Comparison of ENCODE assay signal across 8 mouse cellular contexts in genomic region chr16:19002610-19003389, GRCm38 (mm10).
DNase-seq lines count a peak whose midpoint lies in the region; ATAC-seq and TF ChIP-seq lines count a peak whose summit lies in the region.
"Not testable (repeated sequence)": the region's sequence is repeated elsewhere in the genome, so short reads cannot be mapped to it uniquely, and the experiment has no call there.

No protein-coding gene starts in this region.

- peaks cover 10% of the 10 kb centered on the region for H3K27me3 ChIP-seq in Patski
- H3K27me3 ChIP-seq in heart, postnatal 0 days (ENCODE audit: control insufficient read depth, insufficient read depth, low read length); kidney, postnatal 0 days (ENCODE audit: insufficient read depth, low read length); lung, embryonic 14.5 days (ENCODE audit: insufficient read depth, low read length); midbrain, postnatal 0 days (ENCODE audit: insufficient read depth, low read length): not testable (repeated sequence)

- in situ Hi-C loops in Patski (cut with MboI; ENCODE audit: low pct_unique_long_range_greater_than_20kb) = loop anchor here (10.0 kb wide), 1 partner anchor 392 kb away; no protein-coding TSS in a partner anchor

- TF ChIP-seq CTCF in Patski (IDR thresholded peaks at IDR 0.05) = peak; percentile 60
- peak; percentile 37 for TF ChIP-seq CTCF in heart, postnatal 0 days (IDR thresholded peaks at IDR 0.05; ENCODE audit: low read depth)
- TF ChIP-seq CTCF in kidney, postnatal 0 days (IDR thresholded peaks at IDR 0.05; ENCODE audit: low read depth) = peak; percentile 72
- TF ChIP-seq CTCF in lung, embryonic 14.5 days (IDR thresholded peaks at IDR 0.05; ENCODE audit: low read depth) = peak; percentile 51
- TF ChIP-seq CTCF in midbrain, postnatal 0 days (IDR thresholded peaks at IDR 0.05) = peak; percentile 51

- CTCF ChIA-PET in Patski (lab: Charles Lee) = interaction anchor here (0.7 kb wide), 1 partner anchor 82 kb away, joined by 3 read pairs; no protein-coding TSS in a partner anchor

- H3K9ac ChIP-seq in heart, postnatal 0 days (replicated peaks; ENCODE audit: low read depth, low read length); kidney, postnatal 0 days (ENCODE audit: low read depth, low read length); lung, embryonic 14.5 days; midbrain, postnatal 0 days (replicated peaks; ENCODE audit: low read length, poor library complexity, severe bottlenecking): not testable (repeated sequence)

- not testable (repeated sequence) for H3K9me3 ChIP-seq in heart, postnatal 0 days (replicated peaks; ENCODE audit: control insufficient read depth, low read length); kidney, postnatal 0 days (replicated peaks; ENCODE audit: low read length); lung, embryonic 14.5 days (ENCODE audit: low read depth, low read length); midbrain, postnatal 0 days (ENCODE audit: low read length)

- H3K4me3 ChIP-seq in heart, postnatal 0 days (ENCODE audit: low read depth, low read length); kidney, postnatal 0 days (replicated peaks; ENCODE audit: low read depth, low read length); lung, embryonic 14.5 days (ENCODE audit: low read depth, low read length); midbrain, postnatal 0 days (ENCODE audit: low read depth, low read length): not testable (repeated sequence)

- TF ChIP-seq EP300 in heart, postnatal 0 days (IDR thresholded peaks at IDR 0.05; ENCODE audit: low read depth) = not testable (repeated sequence)

- WGBS in heart, postnatal 0 days = 27% methylated on average over 2 of the region's 2 CpGs
- 51% methylated on average over 2 of the region's 2 CpGs for WGBS in kidney, postnatal 0 days
- 41% methylated on average over 2 of the region's 2 CpGs for WGBS in lung, embryonic 14.5 days
- WGBS in midbrain, postnatal 0 days = 27% methylated on average over 2 of the region's 2 CpGs

- H3K36me3 ChIP-seq in heart, postnatal 0 days (replicated peaks; ENCODE audit: control insufficient read depth, insufficient read depth, low read length); kidney, postnatal 0 days (ENCODE audit: insufficient read depth, low read length); lung, embryonic 14.5 days (ENCODE audit: insufficient read depth); midbrain, postnatal 0 days (ENCODE audit: insufficient read depth, low read length): not testable (repeated sequence)

- not testable (repeated sequence) for H3K4me1 ChIP-seq in heart, postnatal 0 days (ENCODE audit: control insufficient read depth, insufficient read depth); kidney, postnatal 0 days (replicated peaks; ENCODE audit: insufficient read depth, low read length); lung, embryonic 14.5 days (ENCODE audit: insufficient read depth); midbrain, postnatal 0 days (ENCODE audit: insufficient read depth, low read length)

- H3K4me2 ChIP-seq in heart, postnatal 0 days (ENCODE audit: low read depth, low read length); kidney, postnatal 0 days (ENCODE audit: low read length); lung, embryonic 14.5 days; midbrain, postnatal 0 days (ENCODE audit: low read depth, low read length, poor library complexity, severe bottlenecking): not testable (repeated sequence)

- H3K27ac ChIP-seq in heart, postnatal 0 days (ENCODE audit: low read depth); kidney, postnatal 0 days; lung, embryonic 14.5 days (ENCODE audit: low read depth); midbrain, postnatal 0 days (ENCODE audit: low read depth, low read length): not testable (repeated sequence)

- not testable (repeated sequence) for ATAC-seq in Patski; heart, postnatal 0 days (ENCODE audit: insufficient read depth, low read depth); lung, embryonic 14.5 days (ENCODE audit: insufficient read depth); midbrain, postnatal 0 days (ENCODE audit: low FRiP score)
- ATAC-seq in kidney, postnatal 0 days (replicated peaks; ENCODE audit: low FRiP score, low read depth) = peak; percentile 46; the same call in 1 of the 2 replicates

- DNase-seq in 416B (ENCODE audit: low read depth) = peak; percentile 55
- DNase-seq in Patski (ENCODE audit: low read depth, low spot score); heart, postnatal 0 days (ENCODE audit: low spot score): not testable (repeated sequence)
- peak; percentile 21 for DNase-seq in embryo, embryonic 10 days (ENCODE audit: low spot score)
- peak; percentile 19 for DNase-seq in kidney, postnatal 0 days (ENCODE audit: low spot score)
- DNase-seq in lung, embryonic 14.5 days = peak; percentile 14
- DNase-seq in midbrain, postnatal 0 days (ENCODE audit: low spot score) = peak; percentile 1
- peak; percentile 39 to 67 for DNase-seq in spleen, postnatal 4 days (ENCODE audit: low spot score in 2 of 2)

- POLR2A ChIA-PET in Patski (lab: Charles Lee) = not testable (repeated sequence)
